Mouse (Mus musculus) CH12F3 (cell line): ENCODE results near the gene Hs3st1.

ENCODE experiments used
- in situ Hi-C: fragments of 300-500 bp; cut with MboI; formaldehyde crosslinking; loops from 2 replicates; pipeline ENCODE4 v1.14.3; 2020; ENCODE audit warnings: low sequenced_read_pairs

Hs3st1 gene

GRCm38 (mm10) chr5:39643924-39644826, 111.1 kb downstream of the Hs3st1 start:
- in situ Hi-C loops, result no loop called here

GRCm38 (mm10) chr5:39643260-39643923, 111.9 kb downstream of the Hs3st1 start:
- in situ Hi-C loops, result no loop called here

GRCm38 (mm10) chr5:39642222-39642770, 113.0 kb downstream of the Hs3st1 start:
- in situ Hi-C loops, result no loop called here

GRCm38 (mm10) chr5:39639438-39640177, 115.7 kb downstream of the Hs3st1 start:
- in situ Hi-C loops, result no loop called here

- in situ Hi-C loops, result no loop called here
Measured at GRCm38 (mm10) chr5:39638926-39639325, 116.3 kb downstream of the Hs3st1 start.

GRCm38 (mm10) chr5:39637874-39638273, 117.4 kb downstream of the Hs3st1 start:
- in situ Hi-C loops, result no loop called here

- in situ Hi-C loops, result no loop called here
Measured at GRCm38 (mm10) chr5:39636090-39636489, 119.2 kb downstream of the Hs3st1 start.

GRCm38 (mm10) chr5:39634300-39635047, 120.8 kb downstream of the Hs3st1 start:
- in situ Hi-C loops, result no loop called here

- in situ Hi-C loops, result no loop called here
Measured at GRCm38 (mm10) chr5:39633206-39633605, 122.1 kb downstream of the Hs3st1 start.

GRCm38 (mm10) chr5:39630841-39631240, 124.4 kb downstream of the Hs3st1 start:
- in situ Hi-C loops, result no loop called here

GRCm38 (mm10) chr5:39625037-39625473, 130.2 kb downstream of the Hs3st1 start:
- in situ Hi-C loops, result no loop called here

GRCm38 (mm10) chr5:39624218-39624590, 131.1 kb downstream of the Hs3st1 start:
- in situ Hi-C loops, result no loop called here

- in situ Hi-C loops, result no loop called here
Measured at GRCm38 (mm10) chr5:39623304-39624217, 131.7 kb downstream of the Hs3st1 start.

- in situ Hi-C loops, result no loop called here
Measured at GRCm38 (mm10) chr5:39620206-39620866, 134.9 kb downstream of the Hs3st1 start.

GRCm38 (mm10) chr5:39617354-39617977, 137.8 kb downstream of the Hs3st1 start:
- in situ Hi-C loops, result no loop called here

- in situ Hi-C loops, result no loop called here
Measured at GRCm38 (mm10) chr5:39615202-39615601, 140.1 kb downstream of the Hs3st1 start.

- in situ Hi-C loops, result no loop called here
Measured at GRCm38 (mm10) chr5:39613534-39613933, 141.7 kb downstream of the Hs3st1 start.

- in situ Hi-C loops, result no loop called here
Measured at GRCm38 (mm10) chr5:39612240-39612639, 143.0 kb downstream of the Hs3st1 start.
